Mouse (Mus musculus) hindbrain, embryonic 12.5 days (tissue): ENCODE data around the gene Pde9a. TPM values are rescaled to one million over a fixed set of nuclear protein-coding genes. Genes with fewer than 3 reads are reported as not detected.

Experiments used
- ATAC-seq: fragments of 200-750 bp; cut with Nextera tagmentation; 2 replicates; pipeline ENCODE4 v1.8.0; 2017; ENCODE audit warnings: moderate TSS enrichment; ENCODE audit not compliant: low FRiP score
- H3K27ac ChIP-seq: fragments of 300-500 bp; sonication (generic); 2 replicates; pipeline ENCODE4 v1.5.1; 2016; ENCODE audit warnings: mild to moderate bottlenecking
- H3K27me3 ChIP-seq: fragments of 300-500 bp; sonication (generic); 2 replicates; pipeline ENCODE4 v1.6.1; 2016; ENCODE audit warnings: mild to moderate bottlenecking
- H3K36me3 ChIP-seq: fragments of 300-500 bp; sonication (generic); 2 replicates; pipeline ENCODE4 v1.6.1; 2016; ENCODE audit warnings: mild to moderate bottlenecking
- H3K4me1 ChIP-seq: fragments of 300-500 bp; sonication (generic); 2 replicates; pipeline ENCODE4 v1.6.1; 2016
- H3K4me2 ChIP-seq: fragments of 300-500 bp; sonication (generic); replicated peaks from 2 replicates; pipeline ENCODE4 v1.6.1; 2016; ENCODE audit warnings: mild to moderate bottlenecking
- H3K4me3 ChIP-seq: fragments of 300-500 bp; sonication (generic); 2 replicates; pipeline ENCODE4 v1.5.1; 2016; ENCODE audit warnings: mild to moderate bottlenecking
- H3K9ac ChIP-seq: fragments of 300-500 bp; sonication (generic); 2 replicates; pipeline ENCODE4 v1.6.1; 2016; ENCODE audit warnings: mild to moderate bottlenecking, moderate library complexity
- H3K9me3 ChIP-seq: fragments of 300-500 bp; sonication (generic); replicated peaks from 2 replicates; pipeline ENCODE4 v1.6.1; 2016; ENCODE audit warnings: mild to moderate bottlenecking
- WGBS: fragments of 180-500 bp; shearing (Covaris S2); methylation state at CpG from one replicate; pipeline ENCODE4 v1.1.7; 2016; 5-methylcytosine and 5-hydroxymethylcytosine counted together
- polyA plus RNA-seq: library from polyadenylated mRNA; unstranded; fragments of >200 nt; fragmentation: Nextera tagmentation; extraction: Ambion mirVana; gene quantifications from 2 replicates; pipeline ENCODE4 v1.2.1, GENCODE M21; 2016

The Pde9a gene
- polyA plus RNA-seq, 1 experiment from 2014 or later = 30.4 TPM

DNA sequence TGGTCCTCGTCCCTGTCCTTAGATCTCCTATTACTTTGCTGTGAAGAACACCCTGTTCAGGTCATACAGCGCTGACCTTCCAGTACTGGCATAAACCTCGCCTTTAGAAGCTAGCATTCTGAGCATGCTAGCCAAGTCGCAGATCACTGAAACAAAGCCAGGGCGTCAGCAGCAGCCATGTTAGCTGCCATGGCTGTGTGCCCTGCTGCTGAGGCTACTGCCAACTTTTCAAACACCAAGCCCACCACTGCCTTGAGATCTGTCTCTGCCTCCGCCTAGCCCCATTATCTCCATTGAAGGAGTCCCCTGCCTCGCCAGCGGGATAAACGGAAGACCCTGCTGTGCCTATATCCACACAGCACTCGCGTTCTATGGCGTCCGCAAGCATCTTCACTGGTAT is 25.4 kb upstream of the Pde9a start:
- no peak for ATAC-seq
- Histone ChIP-seq H3K36me3 (no peaks in the 10 kb centered on the region), H3K27ac (no peak overlapping the region), H3K9ac (no peak overlapping the region), H3K4me1 (peaks cover 10% of the 10 kb centered on the region), H3K27me3 (no peaks in the 10 kb centered on the region), H3K9me3 (no peaks in the 10 kb centered on the region), H3K4me2 (no peak overlapping the region), H3K4me3 (no peak overlapping the region)
- 80% methylated on average over 13 of the region's 13 CpGs for WGBS

- Histone ChIP-seq H3K9ac (no peak overlapping the region), H3K9me3 (no peaks in the 10 kb centered on the region), H3K36me3 (no peaks in the 10 kb centered on the region), H3K4me1 (no peaks in the 10 kb centered on the region), H3K27ac (no peak overlapping the region), H3K4me3 (no peak overlapping the region), H3K4me2 (no peak overlapping the region), H3K27me3 (no peaks in the 10 kb centered on the region)
- ATAC-seq = no peak
- WGBS = 81% methylated on average over 5 of the region's 5 CpGs
Observed at GRCm38 (mm10) chr17:31365586-31366166, 20.3 kb upstream of the Pde9a start.

DNA sequence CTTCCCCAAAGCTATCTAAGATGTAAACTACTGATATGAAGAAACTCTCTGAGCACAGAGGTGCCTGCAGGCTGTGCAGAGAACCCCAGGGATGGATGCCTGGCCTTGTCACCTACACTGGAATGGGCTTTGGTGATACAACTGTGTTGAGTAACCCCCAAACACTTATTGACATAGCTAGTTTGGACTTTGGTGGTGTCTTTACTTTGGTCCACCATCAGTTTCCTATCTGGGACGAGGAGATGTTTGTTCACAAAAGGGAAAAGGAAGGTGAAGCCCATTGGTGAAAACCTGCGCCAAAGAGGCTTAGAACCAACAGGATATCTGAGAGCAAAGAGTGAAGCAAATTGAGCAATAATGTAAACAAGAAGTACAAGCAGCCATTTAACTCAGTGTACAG is 15.8 kb upstream of the Pde9a start:
- no peak overlapping the region for H3K9ac ChIP-seq
- no peak for ATAC-seq
- no peak overlapping the region for H3K27ac ChIP-seq
- no peaks in the 10 kb centered on the region for H3K36me3 ChIP-seq
- H3K4me3 ChIP-seq = no peak overlapping the region
- no peak overlapping the region for H3K4me2 ChIP-seq
- no peaks in the 10 kb centered on the region for H3K27me3 ChIP-seq
- WGBS = 84% methylated on average over 2 of the region's 2 CpGs
- H3K9me3 ChIP-seq = no peaks in the 10 kb centered on the region
- peaks cover 3% of the 10 kb centered on the region; the same call in 1 of the 2 replicates for H3K4me1 ChIP-seq

DNA sequence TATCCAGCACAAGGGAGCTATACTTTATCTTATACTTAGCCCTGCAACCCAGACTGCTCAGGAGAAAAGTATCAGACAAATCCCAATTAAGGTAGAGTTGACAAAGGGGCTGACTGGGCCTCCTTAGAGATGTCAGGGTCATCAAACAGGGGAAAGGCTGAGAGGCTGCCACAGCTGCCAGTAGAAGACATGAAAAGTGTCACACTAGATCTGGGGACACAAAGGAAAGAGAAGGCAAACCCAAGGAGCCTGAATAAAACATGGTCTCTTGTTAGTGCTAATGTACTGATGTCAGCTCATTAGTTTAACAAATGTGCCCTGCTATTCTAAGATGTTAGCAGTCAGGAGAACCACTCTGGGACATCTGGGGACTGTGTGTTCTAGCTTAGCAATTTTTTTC is 15.1 kb upstream of the Pde9a start:
- ATAC-seq = no peak

GRCm38 (mm10) chr17:31377961-31378360 is 8.0 kb upstream of the Pde9a start:
- Histone ChIP-seq H3K4me1 (peaks cover 3% of the 10 kb centered on the region), H3K9me3 (no peaks in the 10 kb centered on the region), H3K27ac (no peak overlapping the region), H3K36me3 (no peaks in the 10 kb centered on the region), H3K4me2 (peak overlapping the region; percentile 27), H3K9ac (no peak overlapping the region), H3K4me3 (no peak overlapping the region), H3K27me3 (no peaks in the 10 kb centered on the region)
- ATAC-seq = no peak
- 10% methylated on average over 7 of the region's 7 CpGs for WGBS

More for the DNA sequence above, 15.1 kb upstream of the Pde9a start:
- no peak overlapping the region for H3K4me2 ChIP-seq
- no peak overlapping the region for H3K9ac ChIP-seq
- no peaks in the 10 kb centered on the region for H3K27me3 ChIP-seq
- no peak overlapping the region for H3K4me3 ChIP-seq
- H3K9me3 ChIP-seq = no peaks in the 10 kb centered on the region
- no peak overlapping the region for H3K27ac ChIP-seq
- peaks cover 3% of the 10 kb centered on the region; the same call in 1 of the 2 replicates for H3K4me1 ChIP-seq
- no peaks in the 10 kb centered on the region for H3K36me3 ChIP-seq

GRCm38 (mm10) chr17:31378361-31378761 is 7.6 kb upstream of the Pde9a start:
- WGBS = 72% methylated on average over 10 of the region's 10 CpGs
- no peak for ATAC-seq

GRCm38 (mm10) chr17:31379086-31379485 is 6.9 kb upstream of the Pde9a start:
- ATAC-seq = no peak

More at GRCm38 (mm10) chr17:31378361-31378761, 7.6 kb upstream of the Pde9a start:
- Histone ChIP-seq H3K4me3 (no peak overlapping the region), H3K27ac (no peak overlapping the region), H3K4me1 (peaks cover 3% of the 10 kb centered on the region), H3K4me2 (peak overlapping the region; percentile 27), H3K9me3 (no peaks in the 10 kb centered on the region), H3K9ac (no peak overlapping the region), H3K36me3 (no peaks in the 10 kb centered on the region), H3K27me3 (no peaks in the 10 kb centered on the region)

GRCm38 (mm10) chr17:31379863-31380262 is 6.1 kb upstream of the Pde9a start:
- Histone ChIP-seq H3K9me3 (no peaks in the 10 kb centered on the region), H3K9ac (no peak overlapping the region), H3K4me1 (peaks cover 9% of the 10 kb centered on the region), H3K36me3 (no peaks in the 10 kb centered on the region), H3K27ac (no peak overlapping the region), H3K4me2 (no peak overlapping the region), H3K4me3 (no peak overlapping the region), H3K27me3 (no peaks in the 10 kb centered on the region)
- 93% methylated on average over 8 of the region's 8 CpGs for WGBS
- ATAC-seq = no peak

More at GRCm38 (mm10) chr17:31379086-31379485, 6.9 kb upstream of the Pde9a start:
- Histone ChIP-seq H3K36me3 (no peaks in the 10 kb centered on the region), H3K4me3 (no peak overlapping the region), H3K9me3 (no peaks in the 10 kb centered on the region), H3K27me3 (no peaks in the 10 kb centered on the region), H3K9ac (no peak overlapping the region), H3K4me1 (peaks cover 3% of the 10 kb centered on the region), H3K27ac (no peak overlapping the region), H3K4me2 (no peak overlapping the region)
- 78% methylated on average over 2 of the region's 2 CpGs for WGBS

- Histone ChIP-seq H3K36me3 (no peaks in the 10 kb centered on the region), H3K27me3 (peaks cover 8% of the 10 kb centered on the region; the same call in 1 of the 2 replicates), H3K27ac (no peak overlapping the region), H3K9me3 (no peaks in the 10 kb centered on the region), H3K9ac (no peak overlapping the region), H3K4me1 (peaks cover 32% of the 10 kb centered on the region), H3K4me2 (no peak overlapping the region), H3K4me3 (no peak overlapping the region)
- no peak for ATAC-seq
- WGBS = 82% methylated on average over 6 of the region's 6 CpGs
Observed at GRCm38 (mm10) chr17:31383320-31383719, 2.7 kb upstream of the Pde9a start.

DNA sequence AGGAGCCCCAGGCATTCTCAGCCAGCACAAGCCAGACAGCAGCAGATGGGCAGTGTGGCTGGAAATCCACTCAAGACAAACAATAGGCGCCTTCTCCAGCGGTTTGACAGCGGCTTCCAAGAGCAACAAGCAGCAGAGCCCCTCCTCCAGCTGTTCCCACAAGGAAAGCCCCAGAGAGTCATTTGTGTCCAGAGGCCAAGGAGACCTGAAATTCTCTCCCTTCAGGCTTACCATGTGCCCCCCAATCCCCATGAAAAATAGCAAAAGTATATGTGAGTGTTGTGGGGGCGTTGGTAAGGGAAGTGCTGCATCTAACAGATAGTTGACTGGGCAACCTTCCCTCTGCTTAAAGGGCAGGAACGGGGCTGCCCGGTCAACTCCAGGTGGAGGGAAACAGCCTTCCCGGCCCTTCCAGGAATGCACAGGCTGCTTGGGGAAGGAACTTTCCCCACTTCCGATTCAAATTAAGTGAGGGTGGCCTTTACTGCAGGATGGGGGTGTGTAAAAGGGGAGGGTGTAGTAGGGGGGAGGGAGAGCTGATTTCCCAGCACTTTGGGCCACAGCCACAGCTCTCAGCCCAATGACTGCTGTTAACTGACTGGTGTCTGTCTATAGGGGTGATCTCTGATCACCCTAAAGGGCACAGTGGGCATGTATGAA is 912 bp upstream of the Pde9a start:
- Histone ChIP-seq H3K4me3 (no peak overlapping the region; the same call in 1 of the 2 replicates), H3K4me2 (peak overlapping the region; percentile 79), H3K9ac (peak overlapping the region; percentile 53), H3K4me1 (peaks cover 47% of the 10 kb centered on the region), H3K36me3 (no peaks in the 10 kb centered on the region), H3K27ac (peak overlapping the region; percentile 75), H3K27me3 (peaks cover 8% of the 10 kb centered on the region; the same call in 1 of the 2 replicates), H3K9me3 (no peaks in the 10 kb centered on the region)
- peak; percentile 15; the same call in 1 of the 2 replicates for ATAC-seq
- 8% methylated on average over 8 of the region's 8 CpGs for WGBS

DNA sequence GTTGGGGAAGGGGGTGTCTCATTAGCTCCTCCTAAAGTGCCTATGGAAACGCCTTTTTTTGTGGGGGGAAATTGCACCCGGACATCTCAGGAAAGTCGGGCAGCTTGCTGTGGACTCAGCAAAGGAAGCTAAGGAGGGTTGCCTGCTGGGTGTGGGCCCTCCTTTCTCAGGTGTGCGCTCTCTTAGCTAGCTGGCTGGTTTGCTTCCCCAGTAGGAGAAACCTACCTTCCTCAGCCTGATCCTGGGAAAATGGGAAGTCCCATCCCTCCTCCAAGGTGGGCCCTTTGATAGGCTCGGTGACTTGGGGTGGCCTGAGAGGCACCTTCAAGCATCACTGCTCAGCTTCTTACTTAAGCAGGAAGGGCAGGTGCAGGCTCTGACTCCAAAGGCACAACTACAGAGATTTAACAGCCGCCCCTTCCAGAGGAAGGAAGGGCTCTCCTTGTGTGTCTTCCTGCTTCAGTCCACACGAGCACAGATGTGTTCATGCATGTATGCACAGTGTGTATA is 811 bp downstream of the Pde9a start:
- H3K27ac ChIP-seq = no peak overlapping the region
- H3K27me3 ChIP-seq = peaks cover 8% of the 10 kb centered on the region; the same call in 1 of the 2 replicates
- peak overlapping the region; percentile 84 for H3K4me3 ChIP-seq
- H3K4me1 ChIP-seq = peaks cover 49% of the 10 kb centered on the region
- no peaks in the 10 kb centered on the region for H3K9me3 ChIP-seq
- 9% methylated on average over 7 of the region's 7 CpGs for WGBS
- peak overlapping the region; percentile 79 for H3K4me2 ChIP-seq
- peak overlapping the region; percentile 85 for H3K9ac ChIP-seq
- no peak; the same call in 1 of the 2 replicates for ATAC-seq
- H3K36me3 ChIP-seq = no peaks in the 10 kb centered on the region

DNA sequence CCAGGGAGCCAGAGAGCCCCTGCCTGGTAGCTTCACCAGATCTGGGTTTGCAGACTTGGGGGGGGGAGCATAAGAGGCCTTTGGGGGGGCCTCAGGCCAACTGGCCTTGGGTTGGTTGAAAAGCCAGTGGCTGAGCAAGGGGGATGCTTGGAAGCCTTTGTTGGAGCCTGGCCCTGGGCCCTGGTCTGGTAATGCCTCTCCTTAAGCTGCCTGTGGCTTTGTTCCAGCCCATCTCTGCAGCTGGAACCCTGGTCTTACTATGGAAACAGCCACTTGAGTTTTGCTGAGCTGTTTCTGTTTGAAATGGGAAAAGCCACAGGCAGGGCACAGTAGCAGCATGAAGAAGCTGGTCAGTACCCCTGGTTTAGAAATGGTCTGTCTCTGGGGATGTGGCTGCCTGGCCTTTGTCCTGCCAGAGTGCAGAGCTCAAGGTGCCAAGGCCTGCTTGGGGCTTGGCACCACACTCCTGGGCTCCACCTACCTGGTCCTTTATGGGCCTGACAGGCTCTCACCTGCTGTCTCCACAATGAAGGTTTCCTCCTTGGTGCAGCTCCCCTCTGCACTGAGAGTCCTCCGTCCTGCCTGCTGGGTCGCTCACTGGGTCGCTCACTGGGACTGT is 3.5 kb downstream of the Pde9a start:
- H3K27me3 ChIP-seq = peaks cover 8% of the 10 kb centered on the region; the same call in 1 of the 2 replicates
- H3K9me3 ChIP-seq = no peaks in the 10 kb centered on the region
- H3K4me3 ChIP-seq = no peak overlapping the region
- WGBS = 83% methylated on average over 3 of the region's 3 CpGs
- H3K9ac ChIP-seq = no peak overlapping the region
- no peak overlapping the region for H3K27ac ChIP-seq
- H3K4me1 ChIP-seq = peaks cover 47% of the 10 kb centered on the region
- ATAC-seq = no peak
- no peaks in the 10 kb centered on the region for H3K36me3 ChIP-seq
- no peak overlapping the region for H3K4me2 ChIP-seq
